Mouse (Mus musculus) kidney, embryonic 14.5 days (tissue): ENCODE measurements around the gene Mgat4a. TPM values are rescaled to one million over a fixed set of nuclear protein-coding genes. Genes with fewer than 3 reads are reported as not detected.
"Not testable (repeated sequence)": the region's sequence is repeated elsewhere in the genome, so short reads cannot be mapped to it uniquely, and the experiment has no call there.

Source experiments
- ATAC-seq: fragments of 200-750 bp; cut with Nextera tagmentation; 2 replicates; pipeline ENCODE4 v1.8.0; 2017; ENCODE audit warnings: moderate number of reproducible peaks, mild to moderate bottlenecking, moderate TSS enrichment, moderate library complexity; ENCODE audit not compliant: low FRiP score, low TSS enrichment
- H3K27ac ChIP-seq: fragments of 300-500 bp; sonication (generic); 2 replicates; pipeline ENCODE4 v1.5.1; 2014; ENCODE audit warnings: low read depth, mild to moderate bottlenecking, low read length, moderate library complexity, mixed read lengths
- H3K27me3 ChIP-seq: fragments of 300-500 bp; sonication (generic); 2 replicates; pipeline ENCODE4 v1.6.1; 2014; ENCODE audit warnings: mild to moderate bottlenecking, low read length; ENCODE audit not compliant: control insufficient read depth, insufficient read depth
- H3K36me3 ChIP-seq: fragments of 300-500 bp; sonication (generic); 2 replicates; pipeline ENCODE4 v1.6.1; 2014; ENCODE audit warnings: low read length, mixed read lengths; ENCODE audit not compliant: control insufficient read depth, insufficient read depth
- H3K4me1 ChIP-seq: fragments of 300-500 bp; sonication (generic); 2 replicates; pipeline ENCODE4 v1.6.1; 2014; ENCODE audit warnings: low read length, mixed read lengths; ENCODE audit not compliant: control insufficient read depth, insufficient read depth
- H3K4me2 ChIP-seq: fragments of 300-500 bp; sonication (generic); replicated peaks from 2 replicates; pipeline ENCODE4 v1.6.1; 2014; ENCODE audit warnings: low read depth, mild to moderate bottlenecking, low read length
- H3K4me3 ChIP-seq: fragments of 300-500 bp; sonication (generic); 2 replicates; pipeline ENCODE4 v1.5.1; 2014; ENCODE audit warnings: mild to moderate bottlenecking, low read length
- H3K9ac ChIP-seq: fragments of 300-500 bp; sonication (generic); 2 replicates; pipeline ENCODE4 v1.6.1; 2014; ENCODE audit warnings: low read depth, mild to moderate bottlenecking, low read length, moderate library complexity
- H3K9me3 ChIP-seq: fragments of 300-500 bp; sonication (generic); 2 replicates; pipeline ENCODE4 v1.6.1; 2016; ENCODE audit warnings: low read length; ENCODE audit not compliant: control insufficient read depth
- WGBS: fragments of 180-500 bp; shearing (Covaris S2); extraction: QIAGEN DNeasy Blood & Tissue Kit; methylation state at CpG from one replicate; pipeline ENCODE4 v1.1.7; 2014; 5-methylcytosine and 5-hydroxymethylcytosine counted together
- polyA plus RNA-seq: library from polyadenylated mRNA; unstranded; fragments of >200 nt; fragmentation: Nextera tagmentation; extraction: Ambion mirVana; gene quantifications from 2 replicates; pipeline ENCODE4 v1.2.1, GENCODE M21; 2014

The Mgat4a gene
- polyA plus RNA-seq, 1 experiment from 2014 or later = 7.1 TPM

GRCm38 (mm10) chr1:37523548-37523947 is 17.3 kb downstream of the Mgat4a start:
- H3K36me3 ChIP-seq, ATAC-seq, H3K4me2 ChIP-seq, H3K27ac ChIP-seq, H3K27me3 ChIP-seq, H3K4me3 ChIP-seq, H3K4me1 ChIP-seq, H3K9me3 ChIP-seq, H3K9ac ChIP-seq: not testable (repeated sequence)
- 94% methylated on average over 3 of the region's 3 CpGs for WGBS

DNA sequence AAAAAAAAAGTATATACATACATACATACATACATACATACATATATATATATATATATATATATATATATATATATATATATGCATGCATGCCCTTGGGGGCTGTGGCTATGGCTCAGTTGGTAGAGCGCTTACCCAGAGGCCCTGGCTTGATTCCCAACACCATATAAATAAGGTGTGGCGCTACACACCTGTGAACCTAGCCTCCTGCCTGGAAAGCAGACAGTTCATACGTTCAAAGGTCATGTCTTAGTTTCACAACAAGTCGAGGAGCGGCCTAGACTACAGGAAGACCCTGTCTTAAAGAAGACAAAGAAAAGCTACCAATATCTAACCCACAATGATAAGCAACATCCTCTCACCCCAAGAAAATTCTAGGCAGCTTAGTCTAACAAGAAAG is 18.7 kb downstream of the Mgat4a start:
- 77% methylated on average over 5 of the region's 5 CpGs for WGBS
- H3K36me3 ChIP-seq = no peaks in the 10 kb centered on the region
- ATAC-seq = no peak
- H3K9ac ChIP-seq = no peak overlapping the region
- H3K27me3 ChIP-seq = no peaks in the 10 kb centered on the region
- no peak overlapping the region for H3K27ac ChIP-seq
- H3K4me2 ChIP-seq = no peak overlapping the region
- no peaks in the 10 kb centered on the region for H3K9me3 ChIP-seq
- H3K4me1 ChIP-seq = no peaks in the 10 kb centered on the region
- no peak overlapping the region for H3K4me3 ChIP-seq

DNA sequence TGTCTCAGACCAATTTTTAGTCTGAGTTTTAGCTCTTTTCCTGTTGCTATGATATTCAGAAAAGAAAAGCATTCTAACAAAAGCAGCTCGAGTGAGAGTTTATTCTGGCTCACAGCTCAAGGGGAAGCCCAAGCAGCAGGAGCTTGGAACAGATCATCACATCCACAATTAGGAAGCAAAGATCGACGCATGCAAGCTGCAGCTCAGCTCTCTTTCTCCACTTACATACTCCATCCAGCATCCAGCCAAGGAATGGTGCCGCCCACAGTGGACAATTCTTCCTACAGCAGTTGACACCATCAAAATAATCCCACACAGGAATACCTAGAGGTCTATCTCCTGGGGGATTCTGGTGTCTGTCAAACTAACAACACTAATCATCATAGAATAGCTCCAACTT is 22.0 kb downstream of the Mgat4a start:
- Histone ChIP-seq H3K9me3 (no peaks in the 10 kb centered on the region), H3K4me1 (no peaks in the 10 kb centered on the region), H3K9ac (no peak overlapping the region), H3K4me2 (no peak overlapping the region), H3K27ac (no peak overlapping the region), H3K4me3 (no peak overlapping the region), H3K36me3 (no peaks in the 10 kb centered on the region), H3K27me3 (no peaks in the 10 kb centered on the region)
- no peak for ATAC-seq
- WGBS = 87% methylated on average over 4 of the region's 4 CpGs

- WGBS = 62% methylated on average over 4 of the region's 4 CpGs
Measured at GRCm38 (mm10) chr1:37518124-37518720, 22.6 kb downstream of the Mgat4a start.

DNA sequence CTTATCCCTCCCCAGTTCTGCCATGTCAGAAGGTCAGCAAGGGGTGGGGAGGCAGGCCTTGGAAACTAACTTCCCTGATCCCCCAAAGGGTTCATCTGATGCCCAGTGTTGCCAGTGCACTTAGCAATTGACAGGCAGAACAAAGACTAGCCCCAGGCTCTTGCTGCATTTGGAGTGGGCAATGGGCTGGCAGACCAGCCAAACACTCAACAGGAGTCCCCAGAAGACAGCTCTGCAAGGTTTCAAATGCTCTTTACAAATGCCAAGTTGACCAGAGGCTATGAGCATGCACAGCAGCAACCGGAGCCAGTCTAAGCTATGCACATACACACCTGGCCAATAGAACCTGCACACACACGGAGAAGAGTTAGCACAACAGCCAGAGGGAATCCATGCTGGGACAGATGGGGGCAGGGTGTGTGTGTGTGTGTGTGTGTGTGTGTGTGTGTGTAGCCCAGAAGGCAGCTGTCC is 27.8 kb downstream of the Mgat4a start:
- no peaks in the 10 kb centered on the region for H3K27me3 ChIP-seq
- H3K4me2 ChIP-seq = no peak overlapping the region
- peaks cover 6% of the 10 kb centered on the region; the same call in 1 of the 2 replicates for H3K4me1 ChIP-seq
- H3K27ac ChIP-seq = no peak overlapping the region
- 88% methylated on average over 2 of the region's 2 CpGs for WGBS
- H3K36me3 ChIP-seq = no peaks in the 10 kb centered on the region
- H3K9ac ChIP-seq = no peak overlapping the region
- H3K4me3 ChIP-seq = no peak overlapping the region
- H3K9me3 ChIP-seq = no peaks in the 10 kb centered on the region
- ATAC-seq = no peak

More at GRCm38 (mm10) chr1:37518124-37518720, 22.6 kb downstream of the Mgat4a start:
- H3K27ac ChIP-seq = no peak overlapping the region
- no peak overlapping the region for H3K4me2 ChIP-seq
- H3K27me3 ChIP-seq = no peaks in the 10 kb centered on the region
- H3K4me1 ChIP-seq = no peaks in the 10 kb centered on the region
- no peak for ATAC-seq
- H3K4me3 ChIP-seq = no peak overlapping the region
- no peak overlapping the region for H3K9ac ChIP-seq
- H3K36me3 ChIP-seq = no peaks in the 10 kb centered on the region
- no peaks in the 10 kb centered on the region for H3K9me3 ChIP-seq

DNA sequence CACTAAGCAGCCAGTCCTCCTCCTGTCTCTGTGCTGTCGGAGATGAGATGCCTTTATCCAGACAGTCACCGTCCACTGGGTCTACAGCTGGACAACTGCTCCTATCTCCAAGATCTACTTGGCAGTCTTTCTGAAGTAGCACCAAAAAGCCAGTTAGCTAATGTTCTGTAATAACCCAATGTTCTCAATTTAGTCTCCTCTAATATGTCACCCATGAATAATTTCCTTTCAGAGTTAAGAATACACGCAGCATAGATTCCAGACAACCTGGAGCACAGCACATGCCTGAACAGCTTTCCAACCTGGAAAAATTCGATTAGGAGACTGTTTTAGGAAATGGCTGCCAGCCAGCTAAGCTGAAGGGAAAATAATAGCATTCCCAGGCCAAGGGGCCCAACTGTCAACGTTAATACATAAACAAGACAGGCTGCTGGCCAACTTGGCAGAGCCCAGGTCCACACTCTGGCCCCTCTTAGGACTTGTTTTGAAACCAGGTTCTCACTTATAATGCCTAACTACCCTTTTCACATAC is 28.6 kb downstream of the Mgat4a start:
- peaks cover 6% of the 10 kb centered on the region; the same call in 1 of the 2 replicates for H3K4me1 ChIP-seq
- no peak overlapping the region for H3K9ac ChIP-seq
- no peak overlapping the region for H3K4me2 ChIP-seq
- H3K27ac ChIP-seq = 0 out of 2 replicates have a peak overlapping the region, but pooled peaks have one; percentile 7
- WGBS = 31% methylated on average over 5 of the region's 5 CpGs
- H3K9me3 ChIP-seq = no peaks in the 10 kb centered on the region
- ATAC-seq = no peak
- no peaks in the 10 kb centered on the region for H3K27me3 ChIP-seq
- H3K36me3 ChIP-seq = no peaks in the 10 kb centered on the region
- no peak overlapping the region for H3K4me3 ChIP-seq

DNA sequence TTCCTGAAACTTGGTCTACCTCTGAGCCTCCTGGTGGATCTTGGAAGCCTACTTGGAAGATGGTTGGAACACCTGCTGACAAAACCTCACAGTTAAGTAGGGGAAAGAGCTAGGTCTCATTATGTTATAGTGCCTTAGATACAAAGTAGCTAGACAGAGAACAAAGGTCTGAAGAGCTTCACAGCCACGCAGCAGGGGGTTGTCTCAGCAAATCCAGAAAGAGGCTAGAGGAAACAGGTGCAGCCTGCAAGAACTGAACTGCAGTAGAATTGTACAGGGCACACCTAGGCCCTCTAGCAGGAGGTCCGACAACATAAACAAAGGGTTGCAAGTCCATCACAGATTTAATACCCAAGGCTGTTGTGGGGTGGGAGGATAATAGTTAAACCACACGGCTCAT is 30.6 kb downstream of the Mgat4a start:
- no peaks in the 10 kb centered on the region for H3K36me3 ChIP-seq
- no peak overlapping the region for H3K27ac ChIP-seq
- no peak overlapping the region for H3K4me3 ChIP-seq
- no peak overlapping the region for H3K9ac ChIP-seq
- no peaks in the 10 kb centered on the region for H3K27me3 ChIP-seq
- H3K4me1 ChIP-seq = peaks cover 6% of the 10 kb centered on the region; the same call in 1 of the 2 replicates
- whole genome bisulfite sequencing = 86% methylated on average over 3 of the region's 3 CpGs
- 0 out of 2 replicates have a peak, but pooled peaks cover 9% of the 10 kb centered on the region for H3K9me3 ChIP-seq
- no peak for ATAC-seq
- H3K4me2 ChIP-seq = no peak overlapping the region

DNA sequence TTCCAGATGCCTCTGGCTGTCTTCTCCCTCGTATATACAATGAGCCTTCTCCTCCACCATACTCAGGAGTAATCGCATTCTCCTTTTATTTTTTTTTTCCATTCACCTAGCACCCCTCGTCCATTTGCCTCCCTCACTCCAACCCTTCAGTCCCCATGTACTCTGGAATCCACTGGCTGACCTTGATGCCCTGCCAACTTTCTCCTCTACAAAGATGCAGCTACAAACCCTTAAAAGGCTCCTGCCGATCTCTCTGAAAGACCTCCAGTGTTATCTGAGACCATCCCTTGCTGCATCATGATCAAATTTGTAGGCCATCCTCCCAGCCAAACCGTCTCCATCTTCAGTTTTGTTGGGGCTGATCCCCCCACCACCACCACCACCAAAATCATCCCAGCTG is 31.4 kb downstream of the Mgat4a start:
- H3K27ac ChIP-seq = no peak overlapping the region
- H3K4me3 ChIP-seq = no peak overlapping the region
- H3K9me3 ChIP-seq = 0 out of 2 replicates have a peak, but pooled peaks cover 9% of the 10 kb centered on the region
- WGBS = 82% methylated on average over 5 of the region's 5 CpGs
- H3K9ac ChIP-seq = no peak overlapping the region
- no peaks in the 10 kb centered on the region for H3K27me3 ChIP-seq
- H3K4me2 ChIP-seq = no peak overlapping the region
- H3K4me1 ChIP-seq = peaks cover 14% of the 10 kb centered on the region; the same call in 1 of the 2 replicates
- H3K36me3 ChIP-seq = no peaks in the 10 kb centered on the region
- ATAC-seq = no peak

DNA sequence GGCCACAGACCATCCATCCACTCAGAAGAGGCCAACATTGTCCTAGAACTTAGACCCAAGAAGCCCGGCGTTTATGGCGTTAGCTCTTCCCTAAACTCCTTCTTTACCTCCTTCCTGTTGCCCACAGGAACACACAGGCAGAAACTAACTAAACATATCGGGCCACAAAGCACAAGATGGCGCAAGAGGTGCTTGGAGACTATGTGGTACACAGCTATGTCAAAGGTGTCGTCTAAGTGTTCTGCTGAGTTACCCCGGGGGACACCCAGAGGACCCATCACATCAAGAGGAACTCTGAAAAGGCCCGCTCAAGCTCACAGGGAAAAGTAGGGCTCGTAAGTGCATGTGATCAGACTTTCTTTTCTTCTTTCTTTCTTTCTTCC is 35.5 kb downstream of the Mgat4a start:
- peak overlapping the region; percentile 59 for H3K27ac ChIP-seq
- H3K9me3 ChIP-seq = 0 out of 2 replicates have a peak, but pooled peaks cover 9% of the 10 kb centered on the region
- ATAC-seq = no peak
- no peaks in the 10 kb centered on the region for H3K27me3 ChIP-seq
- H3K36me3 ChIP-seq = no peaks in the 10 kb centered on the region
- H3K4me1 ChIP-seq = peaks cover 9% of the 10 kb centered on the region; the same call in 1 of the 2 replicates
- H3K4me3 ChIP-seq = no peak overlapping the region
- H3K4me2 ChIP-seq = no peak overlapping the region
- H3K9ac ChIP-seq = no peak overlapping the region
- 81% methylated on average over 9 of the region's 9 CpGs for WGBS
